ENCODE assay signal across 9 mouse cellular contexts in genomic region chr1:140661404-140661787, GRCm38 (mm10).
DNase-seq lines count a peak whose midpoint lies in the region; ATAC-seq lines count a peak whose summit lies in the region.
"Had no signal": no experiment of that assay in that cellular context is flagged by ENCODE, and none has a peak within 500 bp of the region (broad histone marks: within the 10 kb centered on the region; RNA-seq: fewer than 3 reads in every experiment).

No protein-coding gene starts in this region.

- H3K9me3 ChIP-seq in hindbrain, embryonic 11.5 days (ENCODE audit: control insufficient read depth, low read length) = no peaks in the 10 kb centered on the region
- H3K9me3 ChIP-seq in hindbrain, embryonic 10.5 days = no peaks in the 10 kb centered on the region
- H3K9me3 ChIP-seq in stomach, embryonic 16.5 days (replicated peaks; ENCODE audit: control insufficient read depth, low read length) = no peaks in the 10 kb centered on the region

- peak; percentile 53 for DNase-seq in hindbrain, embryonic 11.5 days (ENCODE audit: low spot score)
- no peak for DNase-seq in hindbrain, embryonic 10.5 days (ENCODE audit: low spot score)
- peak; percentile 55 for DNase-seq in A20 (ENCODE audit: low read depth, low spot score)
- peak; percentile 77 for DNase-seq in brain, adult 2 months (ENCODE audit: low read depth, low spot score)
- peak; percentile 31 for DNase-seq in hindlimb bud, embryonic 11.5 days (ENCODE audit: extremely low spot score, low read depth, low spot score)
- DNase-seq in gastrocnemius, postnatal 10 days = no peak
- no peak for DNase-seq in urinary bladder, adult 2 months (ENCODE audit: low spot score)

- 35% methylated on average over 3 of the region's 3 CpGs for WGBS in hindbrain, embryonic 11.5 days
- 42% methylated on average over 3 of the region's 3 CpGs for WGBS in hindbrain, embryonic 10.5 days
- WGBS in stomach, embryonic 16.5 days = 21% methylated on average over 3 of the region's 3 CpGs

- ATAC-seq in hindbrain, embryonic 11.5 days (ENCODE audit: low FRiP score) = peak; percentile 82; the same call in 1 of the 2 replicates
- ATAC-seq in stomach, embryonic 16.5 days (ENCODE audit: insufficient read depth, low FRiP score) = no peak

- H3K27ac ChIP-seq in hindbrain, embryonic 11.5 days (ENCODE audit: low read depth, low read length) = no peak overlapping the region
- no peak overlapping the region for H3K27ac ChIP-seq in hindbrain, embryonic 10.5 days
- no peak overlapping the region for H3K27ac ChIP-seq in stomach, embryonic 16.5 days (ENCODE audit: low read length)

- H3K9ac ChIP-seq in hindbrain, embryonic 11.5 days (ENCODE audit: low read depth, low read length) = no peak overlapping the region
- no peak overlapping the region for H3K9ac ChIP-seq in stomach, embryonic 16.5 days (ENCODE audit: low read length)

- H3K4me1 ChIP-seq in hindbrain, embryonic 11.5 days (replicated peaks; ENCODE audit: control insufficient read depth, insufficient read depth, low read length) = no peaks in the 10 kb centered on the region
- H3K4me1 ChIP-seq in hindbrain, embryonic 10.5 days (replicated peaks) = no peaks in the 10 kb centered on the region
- no peaks in the 10 kb centered on the region for H3K4me1 ChIP-seq in stomach, embryonic 16.5 days (ENCODE audit: control insufficient read depth, insufficient read depth, low read length)

- no peak overlapping the region for H3K4me2 ChIP-seq in hindbrain, embryonic 11.5 days (replicated peaks; ENCODE audit: low read depth, low read length)
- peak overlapping the region; percentile 51 for H3K4me2 ChIP-seq in stomach, embryonic 16.5 days (ENCODE audit: low read depth, low read length)

- no peaks in the 10 kb centered on the region for H3K27me3 ChIP-seq in hindbrain, embryonic 11.5 days (ENCODE audit: control insufficient read depth, insufficient read depth, low read length)
- no peaks in the 10 kb centered on the region for H3K27me3 ChIP-seq in hindbrain, embryonic 10.5 days (ENCODE audit: insufficient read depth, poor library complexity, severe bottlenecking)
- no peaks in the 10 kb centered on the region for H3K27me3 ChIP-seq in stomach, embryonic 16.5 days (ENCODE audit: control insufficient read depth, insufficient read depth, low read length)

- no peaks in the 10 kb centered on the region for H3K36me3 ChIP-seq in hindbrain, embryonic 11.5 days (ENCODE audit: control insufficient read depth, insufficient read depth, low read length)
- no peaks in the 10 kb centered on the region for H3K36me3 ChIP-seq in hindbrain, embryonic 10.5 days
- no peaks in the 10 kb centered on the region for H3K36me3 ChIP-seq in stomach, embryonic 16.5 days (ENCODE audit: control insufficient read depth, insufficient read depth, low read length)

- H3K4me3 ChIP-seq in hindbrain, embryonic 11.5 days (ENCODE audit: low read depth, low read length) = no peak overlapping the region
- H3K4me3 ChIP-seq in hindbrain, embryonic 10.5 days = no peak overlapping the region
- peak overlapping the region; percentile 24 for H3K4me3 ChIP-seq in stomach, embryonic 16.5 days (replicated peaks; ENCODE audit: low read length)
- H3K4me3 ChIP-seq: myocyte had no signal

Comparison
In these comparisons a context has a peak if more than half of its experiments do, and no peak if none do; other contexts are left out.
1. DNase-seq: peak in hindbrain, embryonic 11.5 days (single experiment), A20 (single experiment), brain, adult 2 months (single experiment) and hindlimb bud, embryonic 11.5 days (single experiment); none in hindbrain, embryonic 10.5 days (single experiment), gastrocnemius, postnatal 10 days (single experiment) and urinary bladder, adult 2 months (single experiment).